Mouse (Mus musculus): ENCODE measurements around the gene Exoc2.

DNA sequence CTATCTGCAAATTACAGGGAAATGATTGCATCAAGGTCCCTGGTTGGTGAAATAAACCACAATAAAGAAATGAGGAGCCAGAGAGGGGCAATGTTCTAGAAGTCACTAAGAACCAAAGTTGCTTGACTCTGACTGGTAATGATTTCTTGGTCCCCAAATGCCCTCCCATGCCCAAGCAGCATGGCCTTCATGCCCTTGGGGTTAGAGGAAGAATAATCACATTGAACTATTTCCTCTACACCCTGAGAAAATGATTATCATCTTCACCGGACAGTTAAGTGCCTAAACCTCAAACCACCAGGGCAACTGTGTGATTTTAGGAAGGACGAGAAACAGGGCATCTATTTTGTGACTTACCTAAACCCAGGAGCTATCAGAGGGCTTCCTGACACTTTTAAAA lies 197.9 kb downstream of the Exoc2 start:
- TF ChIP-seq ZNF384 (IDR thresholded peaks at IDR 0.05; ENCODE audit: low read depth, low read length) (no peak), CHD2 (IDR thresholded peaks at IDR 0.05; ENCODE audit: low read depth, low read length) (no peak)

All from ES-E14 (cell line).